Mouse (Mus musculus) myocyte (in vitro differentiated cells): ENCODE measurements around the gene Cfap74.

Experiments
- CEBPB ChIP-seq: IDR thresholded peaks from 2 replicates; pipeline ENCODE4 v1.6.1; 2011; ENCODE audit warnings: mild to moderate bottlenecking, moderate library complexity; ENCODE audit not compliant: poor library complexity, insufficient read depth, severe bottlenecking
- E2F4 ChIP-seq: IDR thresholded peaks from one replicate; pipeline ENCODE4 v1.6.1; 2011; ENCODE audit warnings: mild to moderate bottlenecking, control low read depth, moderate library complexity; ENCODE audit not compliant: insufficient read depth
- MAX ChIP-seq: IDR thresholded peaks from one replicate; pipeline ENCODE4 v1.6.1; 2011; ENCODE audit warnings: low read depth, mild to moderate bottlenecking, control low read depth
- MYOD1 ChIP-seq, 3 experiments: IDR thresholded peaks; one replicate each; pipeline ENCODE4 v1.6.1; 2011; ENCODE audit warnings: control low read depth in 2 of 3, low read depth in 2 of 3, mild to moderate bottlenecking in 2 of 3, moderate library complexity in 1 of 3; ENCODE audit not compliant: insufficient read length in 2 of 3, control insufficient read depth in 1 of 3
- MYOG ChIP-seq, 3 experiments: IDR thresholded peaks; one replicate each; pipeline ENCODE4 v1.6.1; 2011; ENCODE audit warnings: control low read depth in 2 of 3, low read depth in 2 of 3, mild to moderate bottlenecking in 2 of 3; ENCODE audit not compliant: insufficient read length in 2 of 3, control insufficient read depth in 1 of 3, insufficient read depth in 1 of 3
- POLR2A ChIP-seq: IDR thresholded peaks from one replicate; pipeline ENCODE4 v1.6.1; 2011; ENCODE audit warnings: low read depth, mild to moderate bottlenecking, control low read depth, moderate library complexity; ENCODE audit not compliant: insufficient read length
- POLR2AphosphoS2 ChIP-seq: IDR thresholded peaks from one replicate; pipeline ENCODE4 v1.6.1; 2011; ENCODE audit warnings: low read depth, control low read depth; ENCODE audit not compliant: insufficient read length
- SRF ChIP-seq: IDR thresholded peaks from one replicate; pipeline ENCODE4 v1.6.1; 2011; ENCODE audit warnings: low read depth; ENCODE audit not compliant: control insufficient read depth, insufficient read length
- TCF3 ChIP-seq: IDR thresholded peaks from one replicate; pipeline ENCODE4 v1.6.1; 2011; ENCODE audit warnings: low read depth, control low read depth; ENCODE audit not compliant: insufficient read length
- USF1 ChIP-seq: IDR thresholded peaks from one replicate; pipeline ENCODE4 v1.6.1; 2011; ENCODE audit warnings: low read depth, mild to moderate bottlenecking, control low read depth, moderate library complexity

DNA sequence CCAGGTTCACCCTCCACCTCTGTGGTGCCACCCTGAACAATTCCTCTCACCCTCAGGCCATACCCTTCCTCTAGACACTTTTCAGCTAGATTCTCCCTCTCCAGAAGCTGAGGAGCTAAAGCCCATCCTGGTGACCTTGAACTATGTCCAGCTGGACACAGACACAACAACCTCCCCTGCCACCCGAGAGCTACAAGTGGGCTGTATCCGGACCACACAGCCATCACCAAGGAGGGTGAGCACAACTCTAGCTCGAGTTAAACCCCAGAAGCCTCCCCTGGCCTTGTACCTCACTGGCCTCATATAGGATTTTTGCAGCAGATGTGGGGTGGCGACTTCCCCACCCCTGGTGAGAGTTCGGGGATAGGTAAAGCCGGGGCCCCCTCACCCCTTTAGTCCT, 56.6 kb downstream of the Cfap74 start:
- no peak for TF ChIP-seq TCF3
- TF ChIP-seq POLR2A: no peak
- no peak for TF ChIP-seq USF1
- no peak for TF ChIP-seq MYOG (IDR thresholded peaks at IDR 0.05; ENCODE audit: control insufficient read depth in 1 of 3, insufficient read depth in 1 of 3, insufficient read length in 2 of 3, low read depth in 2 of 3)
- TF ChIP-seq CEBPB: no peak
- TF ChIP-seq POLR2AphosphoS2: no peak
- no peak for TF ChIP-seq MAX
- TF ChIP-seq SRF: no peak
- TF ChIP-seq MYOD1 (IDR thresholded peaks at IDR 0.05; ENCODE audit: control insufficient read depth in 1 of 3, insufficient read length in 2 of 3, low read depth in 2 of 3): no peak
- TF ChIP-seq E2F4: no peak
